Mouse (Mus musculus) erythroid progenitor cell, adult 5-6 weeks (primary cell): ENCODE data around the gene Cavin4. TPM values are rescaled to one million over a fixed set of nuclear protein-coding genes. Genes with fewer than 3 reads are reported as not detected.

Source experiments
- ATAC-seq: replicated peaks from 2 replicates; pipeline ENCODE4 v1.8.0; 2016; ENCODE audit warnings: moderate number of reproducible peaks, mild to moderate bottlenecking, moderate TSS enrichment, inconsistent platforms; ENCODE audit not compliant: poor library complexity, low FRiP score, severe bottlenecking
- total RNA-seq, 2 experiments: library from RNA; stranded (forward) in 1 of 2; stranded (reverse) in 1 of 2; fragments of 150-400 nt in 1 of 2; fragments of 186-747, 209-891 nt in 1 of 2; gene quantifications; 2 replicates each; pipeline versions ENCODE4 v1.2.3 to v1.2.4; 2015 to 2017; ENCODE audit warnings: low replicate concordance in 2 of 2

Cavin4 gene
- total RNA-seq, 2 experiments from 2014 or later, result not detected

DNA sequence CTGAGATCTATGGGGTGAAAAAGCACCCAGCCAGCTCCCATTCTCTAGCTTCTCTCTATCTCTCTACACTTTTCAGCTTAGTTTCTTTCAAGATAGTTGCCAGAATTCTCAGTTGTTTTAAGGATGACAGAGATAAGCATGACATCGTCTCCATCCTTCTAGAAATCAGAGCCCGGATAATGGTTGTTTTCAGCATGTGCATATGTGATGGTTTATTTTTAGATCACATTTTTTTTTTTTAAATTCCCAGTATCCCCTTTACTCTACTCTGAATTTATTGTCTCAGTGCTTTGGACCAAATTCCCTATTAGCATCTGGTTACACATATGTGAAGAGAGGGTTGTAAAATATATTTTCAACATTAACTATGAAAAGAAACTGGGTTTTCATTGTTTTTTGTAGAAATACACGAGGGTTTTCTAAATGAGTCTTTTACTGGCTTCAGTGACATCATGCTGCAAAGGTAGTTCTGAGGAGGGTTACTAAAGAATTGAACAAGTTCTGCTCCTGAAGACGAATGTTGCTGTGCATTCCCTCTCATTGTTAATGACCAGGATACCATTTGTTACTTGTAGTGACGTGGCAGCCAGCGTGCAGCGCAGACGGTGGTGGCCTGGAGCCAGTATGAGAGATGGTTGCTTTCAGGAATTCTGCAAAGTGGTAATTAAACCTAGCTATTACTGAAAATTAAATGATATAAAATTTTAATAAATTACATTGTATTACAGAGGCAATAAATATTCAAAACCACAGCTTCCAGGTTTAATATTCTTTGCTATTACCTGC, 52.7 kb downstream of the Cavin4 start:
- no peak for ATAC-seq

DNA sequence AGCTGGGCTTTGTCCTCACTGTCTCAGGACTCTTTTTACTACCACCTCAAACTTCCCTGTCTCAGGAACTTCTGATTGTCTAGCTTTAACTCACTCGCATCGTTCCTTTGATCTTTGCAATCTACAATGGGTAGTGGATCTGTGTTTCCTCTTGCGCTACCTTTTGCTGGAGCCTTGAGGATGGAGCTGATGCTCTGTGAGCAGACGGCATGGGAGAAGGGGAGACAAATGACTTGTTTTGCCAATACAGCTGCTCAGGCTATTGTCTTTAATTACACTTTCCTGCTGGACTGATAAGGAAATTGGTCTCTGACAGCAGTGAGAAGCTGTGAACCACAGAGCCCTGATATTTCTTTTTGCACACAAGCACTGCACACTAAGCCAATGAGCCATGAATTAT, 53.5 kb downstream of the Cavin4 start:
- ATAC-seq, result no peak

Other genes with a start within 250 kb of the Cavin4 start
- 15.9 and 19.3 TPM in 2 replicates for gene Tex10, start 190.1 kb upstream of the Cavin4 start, total RNA-seq (2015; ENCODE audit: low replicate concordance)
- 4.5 and 14.5 TPM in 2 replicates for gene Tex10, start 190.1 kb upstream of the Cavin4 start, total RNA-seq (2017; ENCODE audit: low replicate concordance)
- 8.6 and 17.2 TPM in 2 replicates for gene Msantd3, start 123.6 kb upstream of the Cavin4 start, total RNA-seq (2015; ENCODE audit: low replicate concordance)
- 4.2 and 6.3 TPM in 2 replicates for gene Msantd3, start 123.6 kb upstream of the Cavin4 start, total RNA-seq (2017; ENCODE audit: low replicate concordance)
- gene Tmeff1, start 78.3 kb upstream of the Cavin4 start, total RNA-seq (2015; ENCODE audit: low replicate concordance), result not detected in 2 replicates
- gene Tmeff1, start 78.3 kb upstream of the Cavin4 start, total RNA-seq (2017; ENCODE audit: low replicate concordance), result not detected in 2 replicates